Mouse (Mus musculus): ENCODE measurements around the gene Ddit4l.
"Not testable (repeated sequence)": the region's sequence is repeated elsewhere in the genome, so short reads cannot be mapped to it uniquely, and the experiment has no call there.

The Ddit4l gene

DNA sequence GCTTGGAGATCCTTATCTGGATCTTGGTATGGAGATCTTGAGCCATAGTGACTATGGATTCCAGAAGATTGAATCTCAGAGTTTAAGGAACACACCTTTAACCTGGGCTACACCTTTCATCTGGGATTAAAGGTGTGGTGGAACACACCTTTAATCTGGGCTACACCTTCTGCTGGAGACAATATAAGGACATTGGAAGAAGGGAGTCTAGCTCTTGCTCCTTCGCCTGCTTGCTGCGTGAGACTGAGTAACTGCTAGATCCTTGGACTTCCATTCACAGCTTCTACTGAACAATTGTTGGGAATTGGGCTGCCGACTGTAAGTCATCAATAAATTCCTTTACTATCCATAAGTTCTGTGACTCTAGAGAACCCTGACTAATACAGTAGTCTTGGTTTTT lies at the start of gene Ddit4l:
Ddit4l (plus strand) TSS at position 301 of the 400 bp plus-strand sequence.
- DNase-seq = not testable (repeated sequence)

DNA sequence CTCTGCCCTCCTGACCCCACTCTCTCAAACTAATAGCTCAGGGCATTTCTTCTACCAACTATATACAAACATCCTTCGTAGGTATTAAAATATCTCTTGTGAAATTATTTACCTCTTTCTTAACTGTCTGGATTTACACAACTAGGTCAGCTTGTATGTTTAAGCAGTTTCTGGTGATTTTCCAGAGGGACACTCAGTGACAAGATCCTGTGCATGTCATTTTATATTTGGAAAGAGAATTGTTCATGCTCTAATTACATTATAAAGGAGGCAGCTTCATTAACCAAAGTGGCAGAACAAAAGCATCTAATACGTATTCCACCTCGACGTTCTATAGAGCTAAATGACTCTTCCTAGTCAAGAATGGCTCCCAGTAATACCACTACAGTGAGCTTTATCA lies 45.3 kb upstream of the Ddit4l start:
- DNase-seq = no peak

DNA sequence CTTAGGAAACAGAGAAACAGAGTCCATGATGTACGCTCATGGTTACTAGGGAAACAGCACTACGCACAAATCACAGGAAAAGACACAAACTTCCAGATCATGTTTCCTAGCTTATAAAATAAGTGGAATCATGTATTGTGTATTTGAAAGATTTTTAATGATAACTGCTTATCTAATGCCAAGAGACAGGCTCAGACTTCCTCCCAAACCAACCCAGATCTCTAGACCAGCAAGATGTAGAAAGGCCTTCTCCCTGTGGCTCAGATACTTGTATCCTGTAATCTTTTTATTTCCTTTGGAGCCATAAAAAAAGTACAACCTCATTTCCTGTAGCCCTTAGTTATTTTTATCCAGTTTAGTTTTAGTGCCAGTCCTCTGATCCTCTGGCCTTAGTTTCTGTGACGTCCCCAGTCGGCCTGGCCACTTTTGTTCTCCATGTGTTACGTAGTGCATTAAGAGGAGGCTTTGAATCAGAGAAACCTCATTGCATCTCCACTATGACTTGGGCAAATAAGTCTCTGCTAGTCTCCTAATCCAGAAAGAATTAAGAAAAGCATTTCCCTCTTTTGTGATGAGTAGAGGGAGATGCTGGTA lies 34.9 kb upstream of the Ddit4l start:
- DNase-seq = no peak

DNA sequence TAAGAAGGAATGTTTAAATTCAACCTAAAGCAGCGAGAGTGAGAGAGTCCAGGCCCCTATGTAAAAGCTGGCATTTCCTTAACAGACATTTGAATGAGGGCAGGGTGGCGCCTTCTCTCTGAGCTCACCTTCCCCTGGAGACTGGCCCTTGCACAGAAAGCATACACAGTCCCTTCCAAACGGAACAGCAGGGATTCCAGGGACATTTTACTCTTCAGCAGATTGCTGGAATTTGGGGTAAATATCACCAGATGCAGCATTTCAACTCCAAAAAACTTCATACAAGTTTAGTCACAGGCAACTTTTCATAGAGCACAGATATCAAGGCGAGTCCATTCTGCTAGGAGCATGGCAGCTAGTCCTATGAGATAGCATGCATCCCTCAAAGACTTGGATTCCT lies 31.6 kb upstream of the Ddit4l start:
- no peak for DNase-seq

DNA sequence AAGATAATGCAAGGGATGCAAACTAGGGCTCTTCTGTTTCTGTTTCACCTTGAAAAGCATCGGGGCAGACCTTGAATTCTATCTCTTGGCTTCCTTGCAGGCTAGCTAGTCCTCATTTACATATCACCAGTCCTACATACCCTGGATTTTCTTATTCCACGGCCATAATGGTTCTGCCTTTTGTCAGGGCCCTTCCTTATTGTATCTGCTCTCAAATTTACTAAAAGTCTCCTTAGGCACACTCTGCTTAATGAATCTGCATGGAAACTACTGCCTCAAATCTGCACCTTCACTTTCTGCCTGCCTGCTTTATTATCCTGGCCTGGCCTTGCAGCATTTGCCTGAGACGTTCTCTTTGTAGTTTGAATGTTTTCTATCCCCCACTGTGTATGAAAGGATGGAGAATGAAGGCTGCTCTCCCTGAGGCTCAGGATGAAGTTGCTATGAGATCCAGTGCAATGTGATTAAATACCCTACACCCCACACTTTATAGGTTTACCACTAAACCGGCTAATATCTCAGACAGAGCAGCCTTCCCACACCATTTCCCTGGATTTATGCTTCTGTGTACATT lies 27.0 kb upstream of the Ddit4l start:
- DNase-seq = no peak

DNA sequence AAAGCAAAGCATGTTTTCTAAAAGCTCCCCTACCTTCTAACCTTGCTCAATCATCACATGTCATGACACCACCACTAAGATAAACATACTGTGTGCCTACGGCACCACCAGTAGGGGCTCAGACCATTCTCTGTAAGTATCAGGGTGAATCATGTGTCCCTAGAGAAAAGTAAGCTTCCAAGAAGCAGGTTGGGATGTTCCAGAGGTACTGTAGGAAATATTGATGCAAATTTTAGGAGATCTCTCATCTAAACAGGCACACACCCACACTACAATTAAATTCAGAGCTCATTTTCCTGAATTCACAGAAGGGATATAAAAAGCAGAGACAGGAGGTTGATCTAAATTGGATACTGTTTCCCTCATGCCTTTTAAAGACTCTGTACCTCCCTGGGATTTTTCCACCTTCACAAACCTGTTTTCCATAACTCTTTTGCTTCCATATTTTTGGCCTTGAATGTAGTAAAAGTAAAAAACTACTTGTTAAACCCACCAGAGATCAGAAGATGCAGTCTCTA lies 12.4 kb upstream of the Ddit4l start:
- DNase-seq = no peak

DNA sequence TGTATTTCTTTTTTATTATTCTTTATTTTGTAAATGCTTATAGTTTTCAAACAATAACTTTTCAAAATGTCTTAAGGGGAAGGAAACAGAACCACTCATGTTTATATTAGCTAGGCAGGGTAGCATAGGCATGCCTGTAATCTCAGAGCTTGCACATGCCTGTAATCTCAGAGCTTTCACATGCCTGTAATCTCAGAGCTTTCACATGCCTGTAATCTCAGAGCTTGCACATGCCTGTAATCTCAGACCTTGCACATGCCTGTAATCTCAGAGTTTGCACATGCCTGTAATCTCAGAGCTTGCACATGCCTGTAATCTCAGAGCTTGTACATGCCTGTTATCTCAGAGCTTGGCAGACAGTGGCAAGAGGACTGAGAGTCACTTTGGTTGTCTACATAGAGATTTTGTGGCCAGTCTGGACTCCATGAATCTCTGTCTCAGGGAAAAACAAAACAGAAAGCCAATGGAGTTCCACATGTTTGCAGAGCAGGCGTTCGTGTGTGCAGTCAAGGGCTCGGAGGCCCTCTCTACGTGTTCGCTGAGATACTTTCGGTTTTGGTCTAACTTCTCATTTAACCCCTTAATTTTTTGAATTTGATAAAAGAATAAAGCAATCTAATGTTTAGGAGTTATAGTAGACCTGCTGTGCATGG lies 10.8 kb upstream of the Ddit4l start:
- no peak for DNase-seq

DNA sequence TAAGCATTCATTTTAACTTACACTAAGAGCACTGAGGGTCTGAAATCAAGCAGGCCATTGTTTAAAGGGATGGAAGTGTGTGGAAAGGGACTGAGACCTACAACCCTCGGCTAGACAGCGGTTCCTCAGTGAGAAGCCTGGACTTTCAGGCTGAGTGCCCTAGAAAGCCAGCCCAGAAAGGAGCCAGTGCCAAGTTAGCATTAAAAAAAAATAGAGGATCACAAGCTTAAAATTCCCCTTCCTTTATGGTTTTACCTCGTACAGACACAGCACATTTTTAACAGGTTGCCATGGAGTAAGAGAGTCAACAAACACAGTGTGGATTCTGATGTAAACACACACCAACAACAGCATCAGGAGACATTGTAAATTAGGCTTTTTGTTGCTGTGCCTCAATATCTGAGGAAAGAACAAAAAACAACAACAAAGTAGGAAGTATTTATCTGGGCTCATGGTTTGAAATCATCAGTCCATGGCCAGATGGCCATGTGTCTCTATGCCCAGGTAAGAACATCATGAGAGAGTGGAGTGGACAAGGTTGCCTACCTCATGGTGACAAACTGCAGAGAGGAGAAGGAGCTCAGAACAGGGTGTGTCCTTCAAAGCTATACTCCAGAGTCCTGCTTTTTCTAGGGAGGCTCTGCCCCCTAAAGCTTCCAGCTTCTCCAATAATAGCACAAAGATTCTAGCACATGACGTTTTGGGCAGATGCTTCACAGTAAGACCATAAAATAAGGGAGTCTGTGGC lies 10.1 kb upstream of the Ddit4l start:
- no peak for DNase-seq

DNA sequence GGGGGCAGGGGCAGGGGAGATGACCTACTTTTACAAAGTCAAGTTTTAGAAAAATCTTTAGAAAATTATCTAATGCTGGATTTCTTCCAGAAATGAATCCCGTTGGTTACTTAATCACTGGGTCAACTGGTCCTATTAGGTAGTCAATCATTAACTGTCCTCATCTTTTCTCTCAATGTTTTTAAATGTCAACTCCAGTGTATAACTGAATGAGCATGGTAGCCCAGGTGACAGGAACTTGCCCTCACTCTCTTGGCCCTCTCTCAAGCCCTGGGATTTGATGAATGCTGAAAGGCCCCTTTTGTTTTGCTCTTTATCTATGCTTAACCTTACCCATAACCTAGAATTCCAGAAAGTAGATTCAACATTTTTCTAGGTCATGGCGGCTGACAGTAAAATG lies 9.4 kb upstream of the Ddit4l start:
- no peak for DNase-seq

DNA sequence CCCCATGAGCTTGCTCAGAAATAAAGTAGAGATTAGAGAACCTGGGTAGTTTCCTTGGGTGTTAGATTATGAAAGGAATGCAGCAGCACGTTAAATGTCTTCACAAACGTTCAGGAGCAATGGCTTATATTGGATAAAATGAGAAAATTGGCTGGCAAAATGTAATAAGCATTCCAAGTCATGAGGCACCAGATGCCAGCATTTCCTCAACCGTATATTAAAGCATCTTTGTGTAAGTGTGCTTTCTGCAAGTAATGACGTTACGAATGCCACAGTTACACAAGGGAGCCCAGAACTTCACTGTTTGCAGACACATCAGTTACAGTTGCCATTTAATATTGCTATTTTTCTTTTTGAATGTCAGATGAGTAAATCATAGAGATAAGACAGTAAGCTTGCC lies 872 bp upstream of the Ddit4l start:
- DNase-seq = no peak

DNA sequence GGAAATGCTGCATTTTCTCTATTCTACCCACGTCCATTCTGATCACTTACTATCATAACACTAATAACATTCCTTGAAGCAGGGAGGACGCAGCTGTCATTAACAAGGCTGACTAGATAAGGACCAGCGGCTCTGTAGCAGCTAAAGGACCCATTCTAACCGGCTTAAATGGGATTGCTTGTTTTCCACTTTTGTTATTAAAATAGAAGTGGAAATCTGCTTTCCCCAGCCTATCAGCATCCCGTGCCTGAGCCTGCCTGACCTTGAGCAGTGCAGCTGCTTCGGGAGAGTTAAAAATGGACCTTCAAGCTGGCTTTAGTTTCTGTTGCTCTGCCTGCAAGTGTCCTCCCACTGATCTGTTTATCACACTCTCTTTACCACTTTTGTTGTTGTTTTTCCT lies 679 bp downstream of the Ddit4l start:
- no peak for DNase-seq

DNA sequence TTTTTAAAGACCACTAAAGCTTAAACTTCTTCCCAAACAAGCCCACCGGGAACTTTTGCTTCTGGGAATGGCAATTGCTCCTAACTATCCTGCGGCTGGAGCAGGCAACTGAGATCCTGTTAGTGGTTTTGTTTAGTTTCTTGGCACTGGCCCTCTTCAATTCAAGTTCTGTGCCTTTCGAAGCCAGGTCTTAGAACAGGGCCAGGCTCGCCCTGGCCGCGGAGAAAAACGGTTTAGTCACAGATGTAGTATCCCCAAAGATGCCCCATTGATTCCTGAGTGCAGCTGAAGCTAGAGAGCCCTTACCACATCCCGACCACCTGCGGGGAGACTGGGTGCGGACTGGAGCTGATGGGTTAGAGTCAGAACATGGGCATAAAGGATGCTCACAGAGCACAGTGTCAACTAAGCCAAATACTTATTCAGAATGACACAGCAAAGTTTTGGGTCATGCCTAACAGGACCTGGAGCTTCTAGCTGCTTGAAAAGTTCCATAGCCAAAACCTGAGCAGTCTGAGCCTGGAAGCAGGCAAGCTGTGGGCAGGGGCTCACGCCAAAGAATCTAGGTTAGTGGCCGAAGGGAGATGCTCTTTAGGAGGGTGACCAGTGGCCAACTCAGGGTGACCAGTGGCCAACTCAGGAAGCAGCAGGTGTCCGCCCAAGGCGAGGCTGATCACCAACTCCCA lies 1.6 kb downstream of the Ddit4l start:
- no peak for DNase-seq

DNA sequence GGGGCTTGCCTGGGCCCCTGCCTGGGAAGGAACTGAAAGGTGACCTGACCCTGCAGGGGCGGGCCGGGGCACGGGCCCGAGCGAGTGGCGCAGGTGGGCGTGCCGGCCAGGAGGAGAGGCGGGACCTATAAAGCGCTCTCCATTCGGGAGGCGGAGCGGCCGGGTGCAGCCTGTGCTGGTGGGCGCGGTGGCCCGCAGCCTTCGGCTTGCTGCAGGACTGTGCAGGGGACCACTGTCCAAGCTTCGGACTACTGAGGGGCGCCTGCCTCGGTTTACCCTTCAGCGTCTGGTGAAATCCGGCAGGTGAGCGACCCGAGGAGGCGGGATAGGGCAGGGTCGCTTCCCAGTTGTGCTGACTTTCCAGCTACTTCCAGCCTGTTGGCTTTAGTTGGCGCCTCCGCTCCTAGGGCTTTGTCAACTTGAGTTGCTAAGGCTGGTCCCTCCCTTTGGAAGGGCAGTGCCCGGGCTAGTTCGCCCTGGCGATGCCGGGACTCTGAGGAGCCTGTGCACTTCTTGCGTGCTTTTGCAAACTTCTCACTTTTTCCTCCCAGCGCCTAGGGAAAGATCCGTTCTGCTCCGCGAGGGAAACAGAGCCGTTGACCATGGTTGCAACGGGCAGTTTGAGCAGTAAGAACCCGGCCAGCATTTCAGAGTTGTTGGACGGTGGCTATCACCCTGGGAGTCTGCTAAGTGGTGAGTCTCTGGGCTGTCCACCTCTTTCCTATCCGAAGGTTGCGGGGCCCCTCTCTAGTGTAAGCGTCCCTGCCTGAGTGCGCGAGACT lies 2.4 kb downstream of the Ddit4l start:
- peak; percentile 44 for DNase-seq

DNA sequence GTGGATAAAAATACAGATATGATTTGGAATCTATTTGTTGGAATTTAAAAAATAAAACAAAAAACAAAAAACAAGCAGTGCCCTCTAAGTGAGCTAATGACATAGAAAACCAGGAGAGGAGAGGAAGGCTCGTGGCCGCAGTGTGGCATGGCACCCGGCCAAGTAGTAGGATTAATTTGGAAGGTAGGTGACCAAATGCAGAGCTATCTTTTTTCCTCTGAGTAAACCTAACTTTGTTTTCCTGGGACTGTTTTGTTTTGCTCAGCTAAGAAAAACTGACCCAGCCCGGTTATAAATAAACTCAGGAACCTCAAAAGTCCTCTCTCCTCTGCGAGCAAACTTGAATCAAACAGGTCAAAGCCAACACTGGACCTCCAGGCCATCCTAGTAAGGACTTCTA lies 3.6 kb downstream of the Ddit4l start:
- no peak for DNase-seq

DNA sequence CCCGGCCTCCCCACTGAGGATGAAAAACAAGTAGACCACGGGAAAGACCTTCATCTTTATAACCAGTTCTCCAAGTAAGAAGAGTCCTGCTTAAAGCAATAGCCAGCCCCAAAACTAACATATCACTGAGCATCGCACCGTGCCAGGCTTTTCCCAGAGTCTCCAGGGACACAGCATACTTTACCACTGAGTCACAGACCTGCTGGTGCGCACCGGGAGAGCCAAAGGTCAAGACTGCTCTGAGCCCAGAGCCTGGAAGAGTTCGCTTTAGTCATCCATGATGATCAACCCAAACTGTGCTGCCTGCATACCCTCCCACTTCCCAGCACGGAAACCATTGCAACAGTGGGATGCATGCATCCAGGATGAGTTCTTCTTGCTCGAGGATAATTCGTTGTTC lies 12.3 kb downstream of the Ddit4l start:
- DNase-seq = no peak

DNA sequence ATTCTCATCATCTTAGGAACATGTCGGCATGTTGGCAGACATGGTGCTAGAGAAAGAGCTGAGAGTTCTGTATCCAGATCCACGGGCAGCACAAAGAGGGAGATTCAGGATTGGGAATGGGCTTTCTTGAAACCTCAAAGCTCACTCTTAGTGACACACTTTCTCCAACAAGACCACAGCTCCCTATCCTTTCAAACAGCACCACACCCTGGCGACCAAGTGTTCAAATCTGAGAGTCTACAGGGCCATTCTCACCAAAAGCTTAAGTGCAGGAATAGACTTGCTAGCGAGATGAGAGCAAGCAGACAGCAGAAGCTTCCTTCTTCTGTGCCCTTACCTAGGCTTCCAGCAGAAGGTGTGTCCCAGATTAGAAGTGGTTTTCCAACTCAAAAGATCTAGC lies 15.2 kb downstream of the Ddit4l start:
- no peak for DNase-seq

DNA sequence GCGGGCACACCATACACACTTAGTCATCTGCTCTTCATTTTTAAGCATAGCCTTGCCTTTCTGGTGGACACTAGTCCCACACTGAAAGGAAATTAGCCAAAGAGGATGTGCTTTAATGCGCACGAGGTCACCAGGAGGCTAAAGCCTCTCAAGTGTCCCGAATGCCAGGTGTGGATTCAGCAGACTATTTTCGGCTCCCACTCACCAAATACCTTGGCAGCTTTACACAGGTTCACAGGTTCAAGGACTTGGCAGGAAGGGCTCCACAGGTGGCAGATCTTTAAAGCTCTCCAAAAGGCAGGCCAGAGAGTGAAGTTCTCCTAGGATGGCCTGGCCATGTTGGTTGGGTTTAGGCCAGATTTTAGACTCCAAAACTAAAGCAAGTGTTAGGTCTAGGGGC lies 19.8 kb downstream of the Ddit4l start:
- no peak for DNase-seq

DNA sequence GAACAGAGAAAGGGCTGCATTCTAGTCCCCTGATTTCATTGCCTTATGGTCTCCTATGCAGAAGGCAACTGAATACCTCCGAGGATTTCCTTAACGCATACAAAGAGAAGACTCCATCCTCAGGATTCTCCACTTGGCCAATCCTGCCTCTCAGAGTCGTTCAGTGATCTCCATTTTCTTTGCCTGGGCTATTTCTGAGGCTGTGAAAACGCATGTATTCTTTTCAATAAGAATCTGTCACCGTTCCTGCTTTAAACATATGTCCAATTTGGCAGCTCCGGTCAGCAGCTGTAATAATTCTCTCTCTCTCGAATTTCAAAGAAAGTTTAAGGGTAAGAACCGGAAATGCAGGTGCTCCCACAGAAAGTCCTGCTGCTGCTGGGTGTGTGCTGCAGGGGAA lies 20.7 kb downstream of the Ddit4l start:
- DNase-seq = no peak

DNA sequence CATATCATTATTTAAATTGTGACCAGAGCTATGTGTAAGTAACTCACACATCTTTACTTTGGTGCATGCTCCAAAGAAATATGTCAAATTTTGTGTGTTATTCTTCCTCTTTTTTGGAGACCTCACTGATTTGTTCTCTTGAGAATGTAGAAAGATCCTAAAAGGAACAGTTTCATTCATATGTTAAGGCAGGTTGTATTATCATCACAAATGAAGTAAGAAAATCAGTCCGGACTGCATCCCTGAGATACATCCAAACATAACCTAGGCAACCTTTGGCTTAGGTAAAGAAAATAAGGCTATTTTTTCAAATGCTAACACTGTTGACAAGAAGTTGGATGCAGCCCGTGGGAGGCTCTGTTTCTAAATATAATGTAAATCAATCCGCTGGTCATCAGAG lies 21.2 kb downstream of the Ddit4l start:
- no peak for DNase-seq

DNA sequence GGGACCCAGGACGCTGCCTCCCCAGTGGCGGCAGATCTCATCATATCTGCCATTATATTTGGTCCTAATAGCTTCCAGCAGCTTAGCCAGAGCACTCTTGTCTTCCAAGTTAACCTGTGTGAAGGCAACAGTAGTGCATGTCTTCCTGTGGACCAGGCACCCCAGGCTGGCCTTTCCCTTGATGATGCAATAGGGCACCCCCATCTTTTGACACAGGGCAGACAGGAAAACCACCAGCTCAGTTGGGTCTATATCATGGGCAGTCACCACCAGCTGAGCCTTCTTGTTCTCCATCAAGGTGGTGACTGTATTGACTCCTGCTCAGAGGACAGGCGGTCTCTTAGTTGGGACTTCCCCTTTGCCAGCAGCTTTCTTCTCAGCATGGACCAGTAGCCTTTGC lies 22.7 kb downstream of the Ddit4l start:
- DNase-seq = no peak

DNA sequence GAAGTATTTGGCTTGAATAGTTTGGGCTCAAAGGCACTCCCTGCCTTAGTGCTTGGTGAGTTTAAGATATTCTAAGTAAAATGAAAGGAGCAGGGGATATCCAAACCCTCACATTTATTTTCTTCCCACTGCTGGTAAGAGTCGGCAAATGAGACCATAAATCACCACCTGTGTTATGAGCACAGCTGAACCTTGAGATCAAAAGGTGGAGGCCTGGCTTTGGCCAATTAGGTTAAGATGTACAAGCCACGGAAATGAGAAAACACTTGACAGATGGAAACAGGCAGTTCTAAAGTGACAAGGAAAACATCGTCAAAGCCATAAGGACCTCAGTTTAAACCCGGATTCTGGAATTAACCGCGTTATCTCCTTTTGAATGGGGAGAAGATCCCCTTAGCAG lies 23.5 kb downstream of the Ddit4l start:
- no peak for DNase-seq

DNA sequence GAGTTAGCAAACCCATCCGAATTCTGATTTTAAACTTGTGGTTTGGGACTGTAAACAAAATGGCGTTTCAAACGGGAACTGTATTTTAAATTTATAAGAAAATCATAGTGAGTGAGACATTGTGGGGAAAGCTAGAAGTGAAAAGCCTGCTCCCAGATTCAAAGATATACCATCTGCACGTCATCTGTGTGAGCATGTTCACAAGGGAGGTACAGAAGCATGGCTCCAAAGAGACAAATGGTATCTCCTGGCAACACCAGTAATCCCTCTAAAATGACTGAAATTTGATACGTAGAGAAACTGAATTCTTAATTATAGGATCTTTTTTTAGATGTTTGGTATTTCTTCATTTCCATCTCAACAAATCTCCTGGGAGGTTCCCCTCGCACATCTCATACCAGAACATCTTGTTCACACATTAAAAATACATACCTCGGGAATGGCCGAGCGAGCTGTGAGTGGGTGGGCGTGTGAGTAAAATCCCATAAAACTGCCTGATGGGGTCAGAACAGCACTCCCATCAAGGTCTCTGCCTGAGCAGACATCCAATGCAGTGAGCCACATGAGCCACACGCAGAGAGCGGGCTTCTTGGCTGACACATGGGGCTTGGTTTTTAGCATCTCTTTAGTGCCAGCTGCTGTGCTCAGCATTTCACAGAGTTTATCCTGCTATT lies 26.2 kb downstream of the Ddit4l start:
- DNase-seq = peak; percentile 14

All from right cerebral cortex, postnatal 4 days (tissue).